Mouse (Mus musculus) liver, embryonic 13.5 days (tissue): ENCODE results near the gene Pygb. TPM values are rescaled to one million over a fixed set of nuclear protein-coding genes. Genes with fewer than 3 reads are reported as not detected.
A peak's percentile ranks its signal among the peaks of the same experiment; 100 is the strongest.

Experiments used
- ATAC-seq: fragments of 200-750 bp; cut with Nextera tagmentation; 2 replicates; pipeline ENCODE4 v1.8.0; 2017; ENCODE audit warnings: low read depth, mild to moderate bottlenecking, moderate number of reproducible peaks, moderate library complexity
- DNase-seq: peaks from one replicate; pipeline ENCODE4 v3.0.0; 2022
- H3K27ac ChIP-seq: fragments of 300-500 bp; sonication (generic); 2 replicates; pipeline ENCODE4 v1.5.1; 2015; ENCODE audit warnings: moderate library complexity, mild to moderate bottlenecking, inconsistent platforms
- H3K27me3 ChIP-seq: fragments of 300-500 bp; sonication (generic); 2 replicates; pipeline ENCODE4 v1.6.1; 2015; ENCODE audit warnings: mild to moderate bottlenecking, inconsistent platforms
- H3K36me3 ChIP-seq: fragments of 300-500 bp; sonication (generic); 2 replicates; pipeline ENCODE4 v1.6.1; 2015; ENCODE audit warnings: mild to moderate bottlenecking, inconsistent platforms
- H3K4me1 ChIP-seq: fragments of 300-500 bp; sonication (generic); replicated peaks from 2 replicates; pipeline ENCODE4 v1.6.1; 2015; ENCODE audit warnings: inconsistent platforms
- H3K4me2 ChIP-seq: fragments of 300-500 bp; sonication (generic); 2 replicates; pipeline ENCODE4 v1.6.1; 2015; ENCODE audit warnings: inconsistent platforms, mild to moderate bottlenecking, moderate library complexity
- H3K4me3 ChIP-seq: fragments of 300-500 bp; sonication (generic); replicated peaks from 2 replicates; pipeline ENCODE4 v1.5.1; 2015; ENCODE audit warnings: mild to moderate bottlenecking, inconsistent platforms
- H3K9ac ChIP-seq: fragments of 300-500 bp; sonication (generic); 2 replicates; pipeline ENCODE4 v1.6.1; 2015; ENCODE audit warnings: mild to moderate bottlenecking, inconsistent platforms
- H3K9me3 ChIP-seq: fragments of 300-500 bp; sonication (generic); replicated peaks from 2 replicates; pipeline ENCODE4 v1.6.1; 2016; ENCODE audit warnings: inconsistent platforms
- WGBS: fragments of 180-500 bp; shearing (Covaris S2); methylation state at CpG from one replicate; pipeline ENCODE4 v1.1.7; 2015; ENCODE audit not compliant: insufficient replicate concordance; 5-methylcytosine and 5-hydroxymethylcytosine counted together
- polyA plus RNA-seq: library from polyadenylated mRNA; unstranded; fragments of >200 nt; fragmentation: Nextera tagmentation; extraction: Ambion mirVana; gene quantifications from 2 replicates; pipeline ENCODE4 v1.2.1, GENCODE M21; 2015

Gene Pygb
- polyA plus RNA-seq, 1 experiment from 2014 or later = 22.9 TPM

DNA sequence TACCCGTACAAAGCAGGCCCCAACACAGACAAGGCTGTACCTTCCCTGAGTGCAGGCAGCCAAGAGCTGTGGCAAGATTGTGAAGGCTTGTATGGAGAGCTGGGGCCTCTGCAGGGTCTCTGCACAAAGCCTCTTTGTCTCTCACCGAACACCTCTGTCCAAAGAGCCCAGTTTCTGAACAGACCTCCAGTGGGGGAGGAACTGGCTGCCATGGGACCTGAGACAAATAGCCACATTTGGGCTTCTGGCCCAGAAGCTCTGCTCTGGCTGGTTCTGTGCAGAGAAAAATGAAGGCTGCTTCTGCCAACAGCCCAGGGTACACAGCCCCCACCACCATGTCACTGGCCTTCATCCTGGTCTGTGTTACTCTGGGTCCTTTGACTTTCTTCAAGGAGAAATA, 20.9 kb upstream of the Pygb start:
- Histone ChIP-seq H3K9me3 (no peaks in the 10 kb centered on the region), H3K36me3 (peaks cover 32% of the 10 kb centered on the region), H3K4me2 (no peak overlapping the region), H3K9ac (no peak overlapping the region), H3K4me1 (peaks cover 18% of the 10 kb centered on the region), H3K27me3 (no peaks in the 10 kb centered on the region), H3K4me3 (no peak overlapping the region), H3K27ac (no peak overlapping the region)
- ATAC-seq = no peak
- no peak for DNase-seq
- 78% methylated on average over 2 of the region's 2 CpGs for WGBS

DNA sequence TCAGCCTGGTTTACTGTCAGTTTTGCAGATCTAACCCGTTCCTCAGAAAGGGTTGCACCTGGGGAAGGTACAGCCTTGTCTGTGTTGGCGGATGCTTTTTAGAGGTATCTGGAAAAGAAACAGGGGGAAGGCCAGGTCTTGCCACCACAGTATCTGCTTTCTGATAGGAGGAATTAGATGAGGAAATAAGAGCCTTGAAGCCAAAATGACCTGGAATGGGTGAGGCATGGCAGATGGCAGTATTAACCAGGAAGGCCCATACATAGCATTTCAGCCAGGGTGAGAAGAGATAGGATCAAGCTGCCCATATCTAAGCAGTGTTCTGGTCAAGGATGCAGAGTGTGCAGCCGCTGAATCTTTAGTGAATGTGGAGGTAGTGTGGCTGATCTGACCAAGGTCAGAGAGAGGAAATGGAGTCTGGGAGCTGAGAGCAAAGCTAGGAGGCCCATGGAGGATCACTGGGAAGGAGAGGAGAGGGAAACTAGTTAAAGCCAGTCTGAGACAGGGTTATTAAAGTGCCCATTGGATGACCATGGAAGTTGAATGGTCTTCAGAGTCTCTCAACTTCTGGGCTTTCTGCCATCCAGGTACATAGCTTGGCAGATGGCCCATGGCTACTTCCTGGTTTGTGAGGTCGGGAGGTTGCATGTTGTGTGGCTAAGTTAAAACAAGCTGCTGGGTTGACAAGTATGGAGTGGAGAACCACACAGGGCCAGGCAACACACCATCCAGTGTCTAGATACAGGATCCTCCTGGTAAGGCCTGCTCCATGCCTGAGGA, 20.3 kb upstream of the Pygb start:
- Histone ChIP-seq H3K27me3 (no peaks in the 10 kb centered on the region), H3K4me2 (no peak overlapping the region), H3K9me3 (no peaks in the 10 kb centered on the region), H3K9ac (no peak overlapping the region), H3K4me3 (no peak overlapping the region), H3K36me3 (peaks cover 31% of the 10 kb centered on the region), H3K27ac (no peak overlapping the region), H3K4me1 (peaks cover 20% of the 10 kb centered on the region)
- WGBS = 70% methylated on average over 4 of the region's 4 CpGs
- ATAC-seq = no peak
- no peak for DNase-seq

- no peak overlapping the region for H3K9ac ChIP-seq
- peaks cover 26% of the 10 kb centered on the region for H3K36me3 ChIP-seq
- H3K4me2 ChIP-seq = no peak overlapping the region
- H3K4me1 ChIP-seq = peaks cover 29% of the 10 kb centered on the region
- H3K27me3 ChIP-seq = no peaks in the 10 kb centered on the region
- H3K9me3 ChIP-seq = no peaks in the 10 kb centered on the region
- H3K4me3 ChIP-seq = no peak overlapping the region
- WGBS = 46% methylated on average over 1 of the region's 1 CpGs
- DNase-seq = no peak
- ATAC-seq = peak; percentile 56; the same call in 1 of the 2 replicates
- H3K27ac ChIP-seq = no peak overlapping the region
Observed at GRCm38 (mm10) chr2:150768678-150769077, 17.9 kb upstream of the Pygb start.

- peaks cover 29% of the 10 kb centered on the region for H3K4me1 ChIP-seq
- no peaks in the 10 kb centered on the region for H3K27me3 ChIP-seq
- H3K36me3 ChIP-seq = peaks cover 26% of the 10 kb centered on the region
- WGBS = 67% methylated on average over 1 of the region's 1 CpGs
- H3K9me3 ChIP-seq = no peaks in the 10 kb centered on the region
- DNase-seq (no peak), ATAC-seq (no peak)
- no peak overlapping the region for H3K27ac ChIP-seq
- no peak overlapping the region for H3K9ac ChIP-seq
- no peak overlapping the region for H3K4me3 ChIP-seq
- no peak overlapping the region for H3K4me2 ChIP-seq
Observed at GRCm38 (mm10) chr2:150770747-150771146, 15.8 kb upstream of the Pygb start.

- WGBS = 70% methylated on average over 6 of the region's 6 CpGs
- H3K4me1 ChIP-seq = peaks cover 29% of the 10 kb centered on the region
Observed at GRCm38 (mm10) chr2:150771169-150771568, 15.4 kb upstream of the Pygb start.

DNA sequence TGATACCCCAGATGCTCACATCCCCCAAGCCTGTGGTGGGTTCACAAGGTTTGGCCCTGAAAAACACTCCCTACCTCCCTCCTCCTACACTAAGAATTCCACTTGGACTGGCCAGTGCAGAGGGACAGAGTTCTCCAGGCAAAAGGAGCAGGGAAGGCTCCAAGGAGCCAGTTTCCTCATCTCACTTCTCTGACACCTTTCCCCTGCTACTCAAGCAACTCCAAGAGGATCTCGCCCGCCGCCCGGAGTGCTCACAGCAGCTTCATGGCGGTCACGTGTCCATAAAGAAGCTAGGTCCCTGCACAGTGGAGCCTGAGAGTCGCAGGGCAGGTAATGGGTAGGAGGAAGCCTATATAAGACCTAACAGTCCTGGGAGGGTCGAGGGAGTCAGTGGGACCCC, 14.5 kb upstream of the Pygb start:
- no peak overlapping the region for H3K4me3 ChIP-seq
- H3K36me3 ChIP-seq = peaks cover 22% of the 10 kb centered on the region
- H3K9me3 ChIP-seq = no peaks in the 10 kb centered on the region
- no peak overlapping the region for H3K4me2 ChIP-seq
- no peak overlapping the region; the same call in 1 of the 2 replicates for H3K27ac ChIP-seq
- no peaks in the 10 kb centered on the region for H3K27me3 ChIP-seq
- WGBS = 82% methylated on average over 8 of the region's 8 CpGs
- peaks cover 29% of the 10 kb centered on the region for H3K4me1 ChIP-seq
- ATAC-seq (no peak), DNase-seq (no peak)
- H3K9ac ChIP-seq = no peak overlapping the region

More at GRCm38 (mm10) chr2:150771169-150771568, 15.4 kb upstream of the Pygb start:
- Histone ChIP-seq H3K4me3 (no peak overlapping the region), H3K9ac (no peak overlapping the region), H3K4me2 (no peak overlapping the region), H3K27me3 (no peaks in the 10 kb centered on the region), H3K36me3 (peaks cover 26% of the 10 kb centered on the region), H3K27ac (no peak overlapping the region), H3K9me3 (no peaks in the 10 kb centered on the region)
- ATAC-seq (no peak), DNase-seq (no peak)

DNA sequence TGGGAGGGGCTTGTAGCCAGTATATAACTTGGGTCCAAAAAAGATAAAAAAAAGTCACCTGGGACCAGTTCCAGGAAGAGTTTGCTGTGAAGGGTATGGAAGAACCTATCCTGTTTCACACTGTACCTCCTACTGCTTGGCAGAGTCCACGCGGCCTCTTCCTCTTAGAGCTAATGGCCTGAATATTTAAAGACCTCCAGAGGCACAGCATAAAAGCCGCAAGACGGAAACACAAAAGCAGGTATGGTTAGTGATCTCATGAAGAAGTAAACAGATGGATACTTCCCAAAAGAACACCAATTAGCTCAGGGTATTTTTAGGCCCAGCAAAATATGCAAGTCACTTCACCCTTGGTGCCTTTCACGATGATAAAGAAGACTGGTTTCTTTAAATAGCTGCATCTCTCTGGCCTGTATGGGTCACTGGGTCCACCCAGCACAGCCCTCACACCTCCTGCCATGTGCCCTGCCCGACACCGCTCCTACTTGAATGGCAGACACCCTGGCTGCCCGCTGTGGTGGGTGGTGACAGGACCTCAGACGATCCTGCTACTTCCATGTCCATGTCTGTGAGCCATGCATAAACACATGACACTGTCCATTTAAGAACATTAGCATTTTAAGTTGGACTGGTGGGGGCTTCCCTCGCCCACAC, 13.9 kb upstream of the Pygb start:
- H3K27ac ChIP-seq = no peak overlapping the region; the same call in 1 of the 2 replicates
- no peak overlapping the region for H3K4me2 ChIP-seq
- no peaks in the 10 kb centered on the region for H3K27me3 ChIP-seq
- no peak for DNase-seq
- WGBS = 59% methylated on average over 10 of the region's 10 CpGs
- H3K9me3 ChIP-seq = no peaks in the 10 kb centered on the region
- peak; percentile 49; the same call in 1 of the 2 replicates for ATAC-seq
- H3K9ac ChIP-seq = no peak overlapping the region
- H3K36me3 ChIP-seq = peaks cover 22% of the 10 kb centered on the region
- H3K4me1 ChIP-seq = peaks cover 29% of the 10 kb centered on the region
- H3K4me3 ChIP-seq = no peak overlapping the region

- Histone ChIP-seq H3K9ac (no peak overlapping the region), H3K27me3 (peaks cover 4% of the 10 kb centered on the region; the same call in 1 of the 2 replicates), H3K9me3 (no peaks in the 10 kb centered on the region), H3K36me3 (no peaks in the 10 kb centered on the region), H3K4me2 (no peak overlapping the region), H3K4me1 (peaks cover 31% of the 10 kb centered on the region), H3K27ac (no peak overlapping the region), H3K4me3 (no peak overlapping the region)
- ATAC-seq = no peak
- WGBS = 48% methylated on average over 2 of the region's 2 CpGs
- no peak for DNase-seq
Observed at GRCm38 (mm10) chr2:150782801-150783200, 3.7 kb upstream of the Pygb start.

DNA sequence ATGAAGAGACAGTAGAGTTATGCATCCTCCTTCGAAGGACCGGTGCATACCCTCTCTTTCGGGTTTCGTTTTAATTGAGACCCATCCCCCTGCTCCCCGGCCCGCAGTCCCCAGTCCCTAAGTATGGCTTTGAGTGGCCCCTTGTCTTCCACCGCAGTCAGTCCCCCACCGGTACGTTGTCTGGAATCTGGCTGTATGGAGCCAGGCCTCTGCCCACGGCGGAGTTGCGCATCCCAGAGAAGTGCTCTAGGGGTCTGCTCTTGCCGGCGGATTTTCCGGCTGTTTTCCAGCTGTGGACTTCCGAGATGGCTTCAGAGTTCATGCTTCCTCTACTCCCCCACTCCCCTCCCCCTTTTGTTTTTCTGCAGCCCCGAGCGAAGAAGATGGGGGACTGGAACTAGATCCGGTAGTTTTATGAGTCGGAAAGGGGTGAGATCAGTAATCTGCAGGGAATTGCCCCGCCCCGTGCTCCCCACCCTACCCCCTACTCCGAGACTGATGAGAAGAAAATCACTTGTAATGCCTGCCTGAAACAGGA, 768 bp downstream of the Pygb start:
- Histone ChIP-seq H3K9ac (peak overlapping the region; percentile 71), H3K27me3 (peaks cover 4% of the 10 kb centered on the region; the same call in 1 of the 2 replicates), H3K4me3 (peak overlapping the region; percentile 74), H3K4me1 (peaks cover 42% of the 10 kb centered on the region), H3K9me3 (no peaks in the 10 kb centered on the region), H3K36me3 (0 out of 2 replicates have a peak, but pooled peaks cover 2% of the 10 kb centered on the region), H3K4me2 (peak overlapping the region; percentile 92), H3K27ac (0 out of 2 replicates have a peak overlapping the region, but pooled peaks have one; percentile 23)
- DNase-seq (no peak), ATAC-seq (peak; percentile 5; the same call in 1 of the 2 replicates)
- under 1% methylated on average over 23 of the region's 23 CpGs for WGBS

DNA sequence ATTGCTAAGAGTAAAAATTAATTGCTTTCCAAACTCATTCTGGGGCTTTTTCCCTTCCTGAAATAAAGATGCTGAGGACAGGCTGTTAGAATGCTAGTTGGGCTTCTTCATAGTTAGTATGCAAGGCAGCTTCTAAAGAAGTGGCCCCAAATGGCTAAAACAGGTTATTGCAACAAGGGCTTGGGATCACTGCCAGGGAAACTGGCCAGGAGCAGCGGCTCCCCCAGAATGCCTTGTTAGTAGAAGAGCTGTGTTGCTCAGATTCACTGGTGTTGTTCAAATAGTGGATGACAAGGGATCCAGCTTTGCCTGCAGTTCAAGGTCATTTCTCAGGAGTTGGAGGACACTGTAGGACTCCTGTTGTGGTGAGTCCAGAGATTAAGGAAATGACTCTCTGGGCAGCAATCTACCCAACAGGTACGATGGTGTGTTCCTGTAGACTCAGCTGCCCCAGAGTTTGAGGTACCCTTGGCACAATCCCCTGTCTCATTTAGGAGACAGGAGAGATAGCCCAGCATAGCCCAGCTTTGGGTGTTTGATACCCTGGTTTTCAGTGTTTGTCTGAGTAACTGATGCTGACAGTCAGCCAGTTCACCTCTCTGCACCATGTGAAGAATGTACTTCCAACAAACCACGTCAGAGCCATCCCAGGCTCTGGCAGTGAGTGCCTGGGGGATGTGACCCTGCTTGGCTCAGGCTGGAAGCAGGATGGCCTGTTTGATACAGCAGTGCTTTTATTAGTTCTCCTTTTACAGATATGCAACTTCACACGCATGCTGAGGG, 2.4 kb downstream of the Pygb start:
- DNase-seq (no peak), ATAC-seq (no peak)
- 59% methylated on average over 4 of the region's 4 CpGs for WGBS
- no peak overlapping the region; the same call in 1 of the 2 replicates for H3K4me3 ChIP-seq
- peaks cover 4% of the 10 kb centered on the region; the same call in 1 of the 2 replicates for H3K27me3 ChIP-seq
- no peak overlapping the region; the same call in 1 of the 2 replicates for H3K27ac ChIP-seq
- H3K4me2 ChIP-seq = peak overlapping the region; percentile 32
- 0 out of 2 replicates have a peak, but pooled peaks cover 14% of the 10 kb centered on the region for H3K36me3 ChIP-seq
- no peak overlapping the region for H3K9ac ChIP-seq
- H3K9me3 ChIP-seq = no peaks in the 10 kb centered on the region
- peaks cover 38% of the 10 kb centered on the region for H3K4me1 ChIP-seq

GRCm38 (mm10) chr2:150793320-150793719, 6.8 kb downstream of the Pygb start:
- Histone ChIP-seq H3K4me1 (peaks cover 8% of the 10 kb centered on the region; the same call in 1 of the 2 replicates), H3K27me3 (no peaks in the 10 kb centered on the region), H3K27ac (no peak overlapping the region), H3K9me3 (no peaks in the 10 kb centered on the region), H3K4me2 (no peak overlapping the region), H3K9ac (no peak overlapping the region), H3K36me3 (peaks cover 26% of the 10 kb centered on the region), H3K4me3 (no peak overlapping the region)
- ATAC-seq (no peak), DNase-seq (no peak)
- 67% methylated on average over 4 of the region's 4 CpGs for WGBS
